Mouse (Mus musculus): ENCODE results near the gene Ccdc180. TPM values are rescaled to one million over a fixed set of nuclear protein-coding genes. Genes with fewer than 3 reads are reported as not detected.

Gene Ccdc180
- polyA plus RNA-seq, 1 experiment = 0.02 TPM

GRCm38 (mm10) chr4:45981054-45981453 is 91.0 kb downstream of the Ccdc180 start:
- H3K9me3 ChIP-seq = peaks cover 5% of the 10 kb centered on the region; the same call in 1 of the 2 replicates

DNA sequence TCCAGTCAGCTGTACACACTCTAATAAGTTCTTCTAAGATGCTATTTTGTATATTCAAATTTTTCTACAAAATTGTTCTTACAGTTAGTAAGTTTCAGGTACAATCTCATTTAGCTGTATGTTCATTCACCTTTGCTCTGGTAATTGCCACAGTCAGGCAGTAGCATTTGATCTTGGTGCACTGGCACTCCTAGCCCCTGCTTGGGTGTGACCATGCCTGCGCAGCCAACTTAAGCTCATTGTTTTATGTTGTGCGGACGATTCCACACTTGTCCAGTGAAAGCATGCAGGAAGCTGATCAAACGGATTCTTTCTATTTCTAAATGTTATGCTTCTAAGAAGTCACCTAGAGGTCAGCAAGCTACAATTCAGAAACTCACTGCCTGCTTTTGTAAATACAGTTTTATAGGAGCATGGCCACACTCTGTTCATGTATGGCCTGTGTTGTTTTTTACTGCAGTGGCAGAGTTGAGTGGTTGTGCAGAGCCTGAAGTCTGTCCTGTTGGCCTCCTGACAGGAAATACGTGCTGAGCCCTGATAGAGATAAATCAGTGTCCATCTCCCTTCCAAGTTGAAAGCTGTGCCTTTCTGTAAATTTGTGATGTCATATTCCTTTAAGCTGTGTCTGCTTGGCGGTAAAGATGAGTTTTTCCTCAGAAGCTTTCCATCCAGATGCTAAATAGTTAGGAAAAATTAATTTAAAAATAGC is 100.5 kb downstream of the Ccdc180 start:
- Histone ChIP-seq H3K4me3 (replicated peaks) (no peak overlapping the region), H3K4me1 (peaks cover 15% of the 10 kb centered on the region), H3K36me3 (replicated peaks; ENCODE audit: low read length) (peaks cover 74% of the 10 kb centered on the region), H3K9me3 (no peaks in the 10 kb centered on the region), H3K27me3 (replicated peaks) (peaks cover 1% of the 10 kb centered on the region)
- TF ChIP-seq GATA1 (IDR thresholded peaks at IDR 0.05; ENCODE audit: borderline replicate concordance, low read length) (no peak), FLI1 (IDR thresholded peaks at IDR 0.05; ENCODE audit: low read length) (no peak)

More at GRCm38 (mm10) chr4:45981054-45981453, 91.0 kb downstream of the Ccdc180 start:
- Histone ChIP-seq H3K36me3 (replicated peaks; ENCODE audit: low read length) (peaks cover 15% of the 10 kb centered on the region), H3K27me3 (replicated peaks) (peaks cover 9% of the 10 kb centered on the region), H3K4me1 (peaks cover 39% of the 10 kb centered on the region), H3K4me3 (replicated peaks) (no peak overlapping the region)
- TF ChIP-seq GATA1 (IDR thresholded peaks at IDR 0.05; ENCODE audit: borderline replicate concordance, low read length) (no peak), FLI1 (IDR thresholded peaks at IDR 0.05; ENCODE audit: low read length) (no peak)

DNA sequence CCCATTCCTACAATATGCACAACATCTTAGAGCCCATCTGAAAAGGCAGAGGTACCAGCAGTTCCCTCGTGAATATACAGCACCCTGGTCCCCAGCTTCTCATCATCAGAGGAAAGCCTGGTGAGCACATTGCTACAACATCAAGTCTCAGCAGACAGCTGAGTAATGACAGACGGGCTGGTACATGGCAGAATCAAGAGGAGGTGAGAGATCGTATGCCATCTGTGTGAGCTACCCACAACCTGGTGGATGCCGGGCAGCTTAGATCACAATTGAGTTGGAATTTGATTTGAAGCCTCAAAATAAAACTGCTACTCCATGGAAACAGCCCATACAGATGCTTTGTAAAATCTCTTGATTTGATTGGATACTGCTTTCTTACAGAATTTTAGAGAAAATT is 108.4 kb downstream of the Ccdc180 start:
- H3K4me3 ChIP-seq (replicated peaks) = no peak overlapping the region
- H3K27me3 ChIP-seq (replicated peaks) = no peaks in the 10 kb centered on the region
- H3K36me3 ChIP-seq (replicated peaks; ENCODE audit: low read length) = peaks cover 64% of the 10 kb centered on the region
- no peak for TF ChIP-seq FLI1 (IDR thresholded peaks at IDR 0.05; ENCODE audit: low read length)
- TF ChIP-seq GATA1 (IDR thresholded peaks at IDR 0.05; ENCODE audit: borderline replicate concordance, low read length) = no peak
- no peaks in the 10 kb centered on the region for H3K9me3 ChIP-seq
- H3K4me1 ChIP-seq = peaks cover 3% of the 10 kb centered on the region; the same call in 1 of the 2 replicates

Other genes starting within 250 kb of the Ccdc180 start
- 2.6 TPM in 1 of 2 replicates, not detected in the other for gene Aldh1b1, start 91.3 kb upstream of the Ccdc180 start, polyA plus RNA-seq (2012; ENCODE audit: insufficient read depth, low replicate concordance)
- not detected in 2 replicates for gene Igfbpl1, start 63.4 kb upstream of the Ccdc180 start, polyA plus RNA-seq (2012; ENCODE audit: insufficient read depth, low replicate concordance)
- gene Stra6l, start 41.6 kb upstream of the Ccdc180 start, polyA plus RNA-seq (2012; ENCODE audit: insufficient read depth, low replicate concordance) = not detected in 2 replicates
- gene Tdrd7, start 75.0 kb downstream of the Ccdc180 start, polyA plus RNA-seq (2012; ENCODE audit: insufficient read depth, low replicate concordance) = 1.6 TPM in 1 of 2 replicates, not detected in the other
- 1.9 and 7.2 TPM in 2 replicates for gene Tmod1, start 148.6 kb downstream of the Ccdc180 start, polyA plus RNA-seq (2012; ENCODE audit: insufficient read depth, low replicate concordance)
- gene Ncbp1, start 248.3 kb downstream of the Ccdc180 start, polyA plus RNA-seq (2012; ENCODE audit: insufficient read depth, low replicate concordance) = 5.8 and 11.5 TPM in 2 replicates
- 4.7 TPM in 1 of 2 replicates, not detected in the other for gene Tstd2, start 248.4 kb downstream of the Ccdc180 start, polyA plus RNA-seq (2012; ENCODE audit: insufficient read depth, low replicate concordance)